Mouse (Mus musculus): ENCODE data around the gene Mepe. TPM values are rescaled to one million over a fixed set of nuclear protein-coding genes. Genes with fewer than 3 reads are reported as not detected.

Gene Mepe
- polyA plus RNA-seq, 1 experiment from 2014 or later, result not detected

DNA sequence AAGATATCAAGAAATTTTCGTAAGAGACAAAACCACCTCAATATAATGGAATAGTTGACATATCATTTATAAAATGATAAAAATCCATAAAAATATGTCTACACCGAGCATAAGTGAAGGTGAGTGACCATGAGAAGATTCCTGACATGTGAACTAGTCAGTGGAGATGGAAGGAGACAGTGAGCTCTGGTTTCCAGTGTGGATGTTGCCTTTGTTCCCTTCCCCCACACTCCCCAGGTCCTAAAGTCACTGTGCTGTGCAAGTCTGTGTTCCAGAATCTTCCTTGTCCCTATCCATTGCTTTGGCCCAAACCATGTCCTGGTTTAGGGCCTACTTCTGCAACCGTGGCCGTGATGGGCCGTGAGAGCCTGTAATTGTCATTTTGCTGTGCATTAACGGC, 8.5 kb downstream of the Mepe start:
- Histone ChIP-seq H3K4me1 (replicated peaks) (no peaks in the 10 kb centered on the region), H3K36me3 (no peaks in the 10 kb centered on the region), H3K4me2 (no peak overlapping the region), H3K4me3 (replicated peaks) (no peak overlapping the region), H3K9ac (no peak overlapping the region), H3K27ac (no peak overlapping the region), H3K9me3 (replicated peaks) (no peaks in the 10 kb centered on the region), H3K27me3 (no peaks in the 10 kb centered on the region)
- 58% methylated on average over 6 of the region's 6 CpGs for WGBS (ENCODE audit: insufficient replicate concordance)
- no peak for ATAC-seq (ENCODE audit: low read depth)
- no peak for DNase-seq

DNA sequence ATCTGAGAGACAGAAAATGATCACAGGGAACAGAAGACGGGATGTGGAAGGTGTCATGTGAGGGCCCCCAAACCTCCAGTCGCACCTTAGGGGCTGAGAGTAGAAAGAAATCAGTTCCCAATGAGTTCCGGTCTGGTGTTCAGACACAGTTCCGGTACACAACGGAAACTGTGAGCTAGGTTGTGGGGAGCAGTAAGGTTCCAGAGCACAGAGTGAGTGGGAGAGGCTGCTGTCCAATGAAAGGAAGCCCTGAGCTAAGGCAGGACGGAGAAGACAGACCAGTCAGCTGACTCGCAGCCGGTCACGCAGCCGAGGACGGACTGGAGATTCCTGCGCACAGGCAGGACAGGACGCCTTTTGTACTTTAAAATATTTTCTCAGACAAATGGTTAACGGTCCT, 9.4 kb downstream of the Mepe start:
- no peak overlapping the region for H3K9ac ChIP-seq
- no peak overlapping the region for H3K27ac ChIP-seq
- H3K27me3 ChIP-seq, result no peaks in the 10 kb centered on the region
- 73% methylated on average over 14 of the region's 14 CpGs for WGBS (ENCODE audit: insufficient replicate concordance)
- DNase-seq (no peak), ATAC-seq (ENCODE audit: low read depth) (no peak)
- no peaks in the 10 kb centered on the region for H3K4me1 ChIP-seq (replicated peaks)
- H3K4me2 ChIP-seq, result no peak overlapping the region
- H3K4me3 ChIP-seq (replicated peaks), result no peak overlapping the region
- no peaks in the 10 kb centered on the region for H3K9me3 ChIP-seq (replicated peaks)
- H3K36me3 ChIP-seq, result no peaks in the 10 kb centered on the region

DNA sequence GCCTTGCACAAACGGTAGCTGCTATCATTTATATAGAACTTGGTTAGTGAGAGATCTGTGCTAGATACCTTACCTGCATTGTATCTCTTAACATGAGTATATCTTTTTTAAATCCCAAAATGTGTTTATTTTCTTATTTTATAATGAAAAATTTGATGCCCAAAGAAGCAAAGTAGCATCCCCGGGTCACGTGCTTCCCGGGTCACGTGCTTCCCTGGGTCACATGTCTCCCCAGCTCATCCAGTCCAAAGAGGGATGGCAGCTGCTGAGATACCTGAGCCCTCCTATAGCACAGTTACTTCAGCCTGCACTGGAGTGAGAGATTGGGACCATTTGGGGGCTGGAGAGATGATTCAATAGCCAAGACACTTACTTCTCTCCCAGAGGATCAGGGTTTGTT, 10.8 kb downstream of the Mepe start:
- Histone ChIP-seq H3K4me3 (replicated peaks) (no peak overlapping the region), H3K9ac (no peak overlapping the region), H3K4me1 (replicated peaks) (no peaks in the 10 kb centered on the region), H3K4me2 (no peak overlapping the region), H3K27me3 (no peaks in the 10 kb centered on the region), H3K9me3 (replicated peaks) (no peaks in the 10 kb centered on the region), H3K36me3 (no peaks in the 10 kb centered on the region), H3K27ac (no peak overlapping the region)
- no peak for ATAC-seq (ENCODE audit: low read depth)
- DNase-seq, result no peak
- 74% methylated on average over 5 of the region's 5 CpGs for WGBS (ENCODE audit: insufficient replicate concordance)

DNA sequence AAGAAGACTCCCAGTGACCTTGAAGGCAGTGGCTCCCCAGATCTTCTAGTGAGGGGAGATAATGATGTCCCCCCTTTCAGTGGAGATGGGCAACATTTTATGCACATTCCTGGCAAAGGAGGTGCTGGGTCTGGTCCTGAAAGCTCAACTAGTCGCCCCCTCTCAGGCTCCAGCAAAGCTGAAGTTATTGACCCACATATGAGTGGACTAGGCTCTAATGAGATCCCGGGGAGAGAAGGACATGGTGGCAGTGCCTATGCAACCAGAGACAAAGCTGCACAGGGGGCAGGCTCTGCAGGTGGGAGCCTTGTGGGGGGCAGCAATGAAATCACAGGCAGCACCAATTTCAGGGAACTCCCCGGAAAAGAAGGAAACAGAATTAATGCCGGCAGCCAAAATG, 12.4 kb downstream of the Mepe start:
- ATAC-seq (ENCODE audit: low read depth) (no peak), DNase-seq (no peak)
- Histone ChIP-seq H3K4me3 (replicated peaks) (no peak overlapping the region), H3K4me1 (replicated peaks) (no peaks in the 10 kb centered on the region), H3K9me3 (replicated peaks) (no peaks in the 10 kb centered on the region), H3K9ac (no peak overlapping the region), H3K27me3 (no peaks in the 10 kb centered on the region), H3K27ac (no peak overlapping the region), H3K36me3 (no peaks in the 10 kb centered on the region), H3K4me2 (no peak overlapping the region)
- WGBS (ENCODE audit: insufficient replicate concordance), result 76% methylated on average over 4 of the region's 4 CpGs

DNA sequence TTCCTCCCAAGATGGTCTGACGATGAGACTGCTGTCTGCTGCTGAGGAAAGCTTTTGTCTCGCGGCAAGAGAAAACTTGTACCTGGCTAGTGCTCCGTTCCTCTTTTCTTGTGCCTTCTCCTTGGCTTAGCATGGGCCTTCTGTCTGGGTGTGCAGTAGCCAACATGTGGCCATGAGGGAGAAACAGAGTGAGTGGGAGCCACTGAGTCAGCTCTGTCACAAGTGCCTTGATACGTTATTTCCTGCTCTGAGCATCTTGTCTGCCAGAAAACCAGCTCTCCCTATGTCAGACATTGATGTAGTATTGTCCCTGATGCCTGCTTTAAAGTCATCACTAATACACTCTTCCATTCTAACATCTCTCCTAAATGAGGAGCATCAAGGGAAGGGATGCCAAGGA, 13.9 kb downstream of the Mepe start:
- ATAC-seq (ENCODE audit: low read depth), result no peak

DNA sequence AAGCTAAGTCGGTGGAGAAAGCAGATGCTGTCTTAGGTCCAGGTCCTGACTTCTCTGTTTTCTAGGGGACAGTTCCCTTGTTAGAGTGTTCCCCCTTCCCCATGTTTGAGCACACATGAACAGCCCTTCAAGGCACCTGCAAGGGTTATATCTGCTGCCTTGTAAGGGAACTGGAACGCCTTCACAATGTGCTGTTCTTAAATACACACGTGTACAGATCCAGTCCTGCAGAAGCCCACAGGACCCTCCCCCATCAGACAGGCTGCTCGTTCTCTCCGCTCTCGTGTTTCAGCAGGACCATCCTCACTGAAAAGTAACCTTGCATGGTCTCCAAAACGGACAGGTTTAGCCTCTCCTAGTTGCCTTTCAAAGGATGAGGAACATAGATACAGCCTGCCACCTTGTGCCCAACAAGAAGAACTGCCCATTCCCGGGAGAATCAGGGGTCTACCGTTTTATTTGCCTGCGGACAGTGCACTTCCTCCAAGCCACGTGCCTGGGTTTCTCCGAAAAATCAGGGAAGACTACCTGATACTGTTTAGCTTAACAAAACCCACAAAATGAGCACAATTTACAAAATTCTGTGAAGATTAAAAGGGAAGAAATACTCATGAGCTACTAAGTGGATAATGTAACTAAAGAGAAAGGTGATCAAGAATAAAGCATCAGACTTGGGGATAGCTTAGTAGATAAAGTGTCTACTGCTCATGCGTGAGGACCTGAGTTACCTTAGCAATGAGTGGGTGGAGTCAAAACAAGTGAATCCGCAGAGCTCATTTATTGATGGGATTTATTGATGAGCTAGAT, 14.8 kb downstream of the Mepe start:
- H3K4me1 ChIP-seq (replicated peaks), result no peaks in the 10 kb centered on the region
- WGBS (ENCODE audit: insufficient replicate concordance), result 17% methylated on average over 14 of the region's 14 CpGs
- no peaks in the 10 kb centered on the region for H3K36me3 ChIP-seq
- no peak overlapping the region for H3K4me2 ChIP-seq
- H3K27me3 ChIP-seq, result no peaks in the 10 kb centered on the region
- no peak for ATAC-seq (ENCODE audit: low read depth)
- no peak overlapping the region for H3K9ac ChIP-seq
- no peak for DNase-seq
- no peaks in the 10 kb centered on the region for H3K9me3 ChIP-seq (replicated peaks)
- H3K4me3 ChIP-seq (replicated peaks), result no peak overlapping the region
- no peak overlapping the region for H3K27ac ChIP-seq

More for the DNA sequence above, 13.9 kb downstream of the Mepe start:
- H3K9me3 ChIP-seq (replicated peaks), result no peaks in the 10 kb centered on the region
- H3K4me1 ChIP-seq (replicated peaks), result no peaks in the 10 kb centered on the region
- H3K27ac ChIP-seq, result no peak overlapping the region
- no peaks in the 10 kb centered on the region for H3K36me3 ChIP-seq
- H3K9ac ChIP-seq, result no peak overlapping the region
- H3K4me3 ChIP-seq (replicated peaks), result no peak overlapping the region
- WGBS (ENCODE audit: insufficient replicate concordance), result 71% methylated on average over 5 of the region's 5 CpGs
- H3K4me2 ChIP-seq, result no peak overlapping the region
- DNase-seq, result no peak
- no peaks in the 10 kb centered on the region for H3K27me3 ChIP-seq

DNA sequence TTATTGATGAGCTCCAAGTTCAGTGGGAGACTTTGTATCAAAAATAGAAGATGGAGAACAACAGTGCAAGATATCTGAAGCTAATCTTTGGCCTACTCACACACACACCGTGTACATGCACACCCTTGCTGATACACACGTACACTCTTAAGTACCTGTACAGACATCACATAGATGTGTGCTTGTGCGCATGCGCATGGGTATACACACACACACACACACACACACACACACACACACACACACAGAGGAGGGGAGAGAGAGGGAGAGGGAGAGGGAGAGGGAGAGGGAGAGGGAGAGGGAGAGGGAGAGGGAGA, 15.3 kb downstream of the Mepe start:
- Histone ChIP-seq H3K27me3 (no peaks in the 10 kb centered on the region), H3K9ac (no peak overlapping the region), H3K27ac (no peak overlapping the region), H3K4me1 (replicated peaks) (no peaks in the 10 kb centered on the region), H3K4me3 (replicated peaks) (no peak overlapping the region), H3K9me3 (replicated peaks) (no peaks in the 10 kb centered on the region), H3K36me3 (no peaks in the 10 kb centered on the region), H3K4me2 (no peak overlapping the region)
- DNase-seq (no peak), ATAC-seq (ENCODE audit: low read depth) (no peak)
- 89% methylated on average over 3 of the region's 4 CpGs for WGBS (ENCODE audit: insufficient replicate concordance)

DNA sequence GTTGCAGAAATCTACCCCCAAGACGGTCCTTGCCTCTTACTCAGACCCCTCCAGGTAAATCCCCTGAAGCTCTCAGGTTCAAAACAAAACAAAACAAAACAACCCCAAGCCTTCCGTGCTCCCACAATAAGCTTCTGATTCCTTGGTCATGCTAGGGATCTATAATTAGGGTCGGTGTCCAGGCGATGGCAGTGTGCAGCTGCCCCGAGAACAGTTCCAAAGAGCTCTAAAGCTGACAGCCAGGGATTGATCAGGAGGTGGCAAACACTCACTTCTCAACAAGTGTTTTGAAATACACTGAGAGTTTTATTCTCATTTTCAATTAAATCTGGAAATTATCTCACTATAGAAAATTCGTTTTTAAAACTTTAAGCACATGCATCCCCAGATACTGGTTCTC, 17.8 kb downstream of the Mepe start:
- no peak for ATAC-seq (ENCODE audit: low read depth)
- H3K9ac ChIP-seq, result no peak overlapping the region

DNA sequence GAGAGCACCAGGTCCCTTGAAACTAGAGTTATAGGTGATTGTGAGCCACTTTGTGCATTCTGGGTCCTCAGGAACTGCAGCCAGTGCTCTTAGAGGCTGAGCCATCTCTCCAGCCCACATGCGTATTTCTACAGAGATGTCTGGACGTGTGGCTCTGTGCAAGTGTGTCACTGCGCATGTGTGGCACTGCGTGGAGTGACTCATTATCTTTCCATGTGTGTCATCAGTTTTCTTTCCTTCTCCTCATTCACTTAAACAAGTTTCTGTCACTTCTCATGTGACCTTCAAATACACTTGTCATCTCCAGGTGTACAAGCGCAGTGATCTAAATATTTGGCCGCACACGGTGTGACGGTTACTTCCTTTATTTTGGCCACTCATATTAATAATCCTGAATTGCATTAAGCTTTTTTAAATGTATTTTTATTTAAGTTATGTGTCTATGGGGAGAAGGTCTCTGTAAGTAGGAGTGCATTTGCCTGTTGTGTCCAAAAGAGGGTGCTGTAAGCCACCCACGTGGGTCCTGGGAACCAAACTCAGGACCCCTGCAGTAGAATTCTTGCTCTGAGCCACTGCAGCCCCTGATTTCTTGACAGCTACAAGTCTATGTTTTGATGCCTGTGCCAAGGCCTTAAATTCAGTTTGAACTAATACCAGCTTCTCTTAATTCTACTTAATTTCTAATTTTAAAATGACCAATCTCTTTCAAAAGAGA, 19.6 kb downstream of the Mepe start:
- Histone ChIP-seq H3K9ac (no peak overlapping the region), H3K27me3 (no peaks in the 10 kb centered on the region), H3K4me1 (replicated peaks) (no peaks in the 10 kb centered on the region), H3K9me3 (replicated peaks) (no peaks in the 10 kb centered on the region), H3K4me3 (replicated peaks) (no peak overlapping the region), H3K27ac (no peak overlapping the region), H3K36me3 (no peaks in the 10 kb centered on the region), H3K4me2 (no peak overlapping the region)
- 61% methylated on average over 9 of the region's 9 CpGs for WGBS (ENCODE audit: insufficient replicate concordance)
- ATAC-seq (ENCODE audit: low read depth), result no peak
- no peak for DNase-seq

More for the DNA sequence above, 17.8 kb downstream of the Mepe start:
- no peak for DNase-seq
- Histone ChIP-seq H3K27me3 (no peaks in the 10 kb centered on the region), H3K9me3 (replicated peaks) (no peaks in the 10 kb centered on the region), H3K27ac (no peak overlapping the region), H3K4me1 (replicated peaks) (no peaks in the 10 kb centered on the region), H3K36me3 (no peaks in the 10 kb centered on the region), H3K4me3 (replicated peaks) (no peak overlapping the region), H3K4me2 (no peak overlapping the region)
- 36% methylated on average over 6 of the region's 6 CpGs for WGBS (ENCODE audit: insufficient replicate concordance)

DNA sequence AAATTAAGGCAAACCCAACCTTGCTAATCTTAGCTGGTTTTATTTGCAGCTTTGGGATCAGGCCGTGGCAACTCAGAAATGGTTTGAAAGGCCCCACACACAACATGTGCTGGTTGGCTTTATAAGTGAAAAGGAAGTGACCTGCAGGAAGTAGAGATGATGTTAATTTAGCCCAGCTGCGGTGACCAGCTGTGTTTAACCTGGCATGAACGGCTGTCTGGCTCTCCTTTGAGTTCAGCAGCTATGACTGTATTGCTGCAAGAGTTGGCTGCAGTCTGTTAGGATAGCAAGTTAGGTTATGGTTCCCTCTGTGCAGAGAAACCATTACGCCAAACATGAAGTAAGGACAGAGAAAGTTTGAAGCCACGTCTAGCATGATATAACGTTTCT, 20.1 kb downstream of the Mepe start:
- Histone ChIP-seq H3K27me3 (no peaks in the 10 kb centered on the region), H3K4me1 (replicated peaks) (no peaks in the 10 kb centered on the region), H3K27ac (no peak overlapping the region), H3K4me2 (no peak overlapping the region), H3K36me3 (no peaks in the 10 kb centered on the region), H3K9ac (no peak overlapping the region), H3K4me3 (replicated peaks) (no peak overlapping the region), H3K9me3 (replicated peaks) (no peaks in the 10 kb centered on the region)
- DNase-seq (no peak), ATAC-seq (ENCODE audit: low read depth) (no peak)
- 53% methylated on average over 6 of the region's 6 CpGs for WGBS (ENCODE audit: insufficient replicate concordance)

DNA sequence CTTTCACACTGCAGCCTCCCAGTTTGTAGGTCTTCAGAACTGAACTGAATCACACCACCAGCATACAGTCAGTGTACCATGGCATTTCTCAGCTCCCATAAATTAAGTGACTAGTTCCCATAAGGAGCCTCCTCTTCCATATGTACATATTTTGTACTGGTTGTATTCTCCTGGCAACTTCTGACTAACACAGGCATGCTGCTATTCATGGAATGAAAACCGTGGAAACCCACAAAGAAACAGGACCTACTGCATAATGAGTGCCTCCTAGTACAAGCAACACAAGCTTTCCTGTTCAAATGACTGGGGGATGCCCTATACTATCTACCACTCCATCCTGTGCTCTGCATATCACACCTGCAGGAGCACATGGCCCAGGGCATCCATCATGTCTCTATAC, 25.9 kb downstream of the Mepe start:
- no peak for ATAC-seq (ENCODE audit: low read depth)
- Histone ChIP-seq H3K36me3 (no peaks in the 10 kb centered on the region), H3K27ac (no peak overlapping the region), H3K4me1 (replicated peaks) (no peaks in the 10 kb centered on the region), H3K9me3 (replicated peaks) (no peaks in the 10 kb centered on the region), H3K4me2 (no peak overlapping the region), H3K4me3 (replicated peaks) (no peak overlapping the region), H3K9ac (no peak overlapping the region), H3K27me3 (no peaks in the 10 kb centered on the region)
- DNase-seq, result no peak
- WGBS (ENCODE audit: insufficient replicate concordance), result 25% methylated on average over 1 of the region's 1 CpGs

DNA sequence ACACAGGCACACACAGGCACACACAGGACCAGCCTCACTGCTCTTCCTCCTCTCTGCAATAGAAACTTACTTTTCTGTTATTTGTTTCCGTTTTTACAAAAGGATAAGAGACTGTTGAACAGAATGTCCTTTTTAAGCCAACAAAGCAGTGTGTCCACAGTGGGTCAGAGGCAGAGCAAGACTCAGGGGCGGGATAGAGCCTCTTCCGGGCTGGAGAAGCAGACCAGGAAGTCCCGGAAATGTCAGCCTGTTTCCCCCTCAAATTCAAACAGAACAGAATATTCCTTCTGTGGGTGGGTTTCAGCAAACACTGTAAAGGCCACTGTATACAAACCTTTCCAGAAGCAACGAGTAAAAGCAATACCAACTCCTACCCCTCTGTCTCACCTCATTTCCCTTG, 26.7 kb downstream of the Mepe start:
- no peak for ATAC-seq (ENCODE audit: low read depth)
- 43% methylated on average over 5 of the region's 5 CpGs for WGBS (ENCODE audit: insufficient replicate concordance)
- no peak for DNase-seq

More for the DNA sequence above, 26.7 kb downstream of the Mepe start:
- Histone ChIP-seq H3K9ac (no peak overlapping the region), H3K4me3 (replicated peaks) (no peak overlapping the region), H3K4me2 (no peak overlapping the region), H3K9me3 (replicated peaks) (no peaks in the 10 kb centered on the region), H3K27ac (no peak overlapping the region), H3K36me3 (no peaks in the 10 kb centered on the region), H3K27me3 (no peaks in the 10 kb centered on the region), H3K4me1 (replicated peaks) (no peaks in the 10 kb centered on the region)
